Mouse (Mus musculus): ENCODE data around the gene Gm49391. TPM values are rescaled to one million over a fixed set of nuclear protein-coding genes. Genes with fewer than 3 reads are reported as not detected.
"Not testable (repeated sequence)": the region's sequence is repeated elsewhere in the genome, so short reads cannot be mapped to it uniquely, and the experiment has no call there.

Gene Gm49391
- 0.96 and 1.1 TPM in 2 replicates for polyA plus RNA-seq (2016; fragmentation: Nextera tagmentation; extraction: Ambion mirVana)

DNA sequence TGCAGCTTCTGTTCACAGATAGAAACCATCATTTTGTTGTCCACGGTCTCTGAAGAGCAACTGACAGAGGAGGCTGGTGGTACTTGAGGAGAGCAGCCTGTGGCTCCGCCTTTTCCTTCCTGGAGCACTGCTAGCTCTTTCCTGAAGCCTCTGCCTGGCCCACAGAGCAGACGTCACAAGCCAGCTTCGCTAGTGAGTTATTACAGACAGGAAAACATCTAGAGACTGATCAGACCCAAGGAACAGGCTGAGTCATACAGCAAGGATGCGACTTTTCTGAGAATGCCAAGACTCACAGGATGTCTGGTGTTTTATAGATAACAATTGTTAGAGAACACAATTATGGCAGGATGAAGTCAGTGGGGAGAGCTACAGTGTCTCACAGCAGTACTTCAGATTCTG, at the start of gene Gm49391, which contains the start of gene Ctla2a:
Gene Gm49391, minus strand, starts transcription at position 72 of the 402 bp plus-strand sequence.
Gene Ctla2a, minus strand, starts transcription at position 126 of the 402 bp plus-strand sequence.
- peaks cover 4% of the 10 kb centered on the region for H3K9me3 ChIP-seq
- no peak for ATAC-seq (ENCODE audit: low FRiP score)
- H3K4me3 ChIP-seq (replicated peaks) = no peak within 1 kb of the TSS
- no peak within 1 kb of the TSS for H3K9ac ChIP-seq
- 81% methylated on average over 5 of the region's 5 CpGs for WGBS
- H3K4me1 ChIP-seq = no peaks in the 10 kb centered on the region
- H3K27ac ChIP-seq = no peak within 1 kb of the TSS
- no peaks in the 10 kb centered on the region for H3K36me3 ChIP-seq (replicated peaks)
- no peak within 1 kb of the TSS for H3K4me2 ChIP-seq
- no peaks in the 10 kb centered on the region for H3K27me3 ChIP-seq

DNA sequence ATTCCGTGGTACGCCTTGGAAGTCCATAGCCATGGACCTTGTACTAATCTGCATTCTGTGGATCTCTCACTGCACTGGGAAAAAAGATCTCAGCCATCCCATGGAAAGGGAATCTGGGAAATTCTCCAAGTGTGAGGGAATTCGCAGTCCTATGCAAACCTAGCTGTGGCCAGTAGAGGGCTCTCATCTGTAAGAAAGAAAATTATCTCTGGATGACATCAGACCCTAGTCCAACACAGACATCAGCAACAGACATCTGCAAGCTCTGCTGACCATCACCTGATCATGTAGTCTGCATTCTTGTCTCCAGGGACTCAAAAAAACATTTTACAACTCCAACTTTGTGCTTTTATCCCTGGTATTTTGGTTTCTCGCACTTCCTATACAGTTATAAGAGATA, 35.9 kb upstream of the Gm49391 start:
- 72% methylated on average over 4 of the region's 4 CpGs for WGBS
- not testable (repeated sequence) for H3K27me3 ChIP-seq; H3K9ac ChIP-seq; H3K9me3 ChIP-seq; H3K27ac ChIP-seq; H3K36me3 ChIP-seq (replicated peaks); H3K4me3 ChIP-seq (replicated peaks); H3K4me1 ChIP-seq; ATAC-seq (ENCODE audit: low FRiP score); H3K4me2 ChIP-seq

DNA sequence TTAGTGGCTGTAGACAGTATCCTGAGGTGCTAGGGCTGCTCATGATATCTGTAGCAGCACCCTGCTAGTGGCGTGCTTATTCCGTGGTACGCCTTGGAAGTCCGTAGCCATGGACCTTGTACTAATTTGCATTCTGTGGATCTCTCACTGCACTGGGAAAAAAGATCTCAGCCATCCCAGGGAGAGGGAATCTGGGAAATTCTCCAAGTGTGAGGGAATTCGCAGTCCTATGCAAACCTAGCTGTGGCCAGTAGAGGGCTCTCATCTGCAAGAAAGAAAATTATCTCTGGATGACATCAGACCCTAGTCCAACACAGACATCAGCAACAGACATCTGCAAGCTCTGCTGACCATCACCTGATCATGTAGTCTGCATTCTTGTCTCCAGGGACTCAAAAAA, 27.6 kb upstream of the Gm49391 start:
- not testable (repeated sequence) for H3K27ac ChIP-seq; H3K27me3 ChIP-seq; H3K4me1 ChIP-seq; H3K9ac ChIP-seq; H3K4me3 ChIP-seq (replicated peaks); H3K36me3 ChIP-seq (replicated peaks); ATAC-seq (ENCODE audit: low FRiP score); H3K4me2 ChIP-seq
- peaks cover 26% of the 10 kb centered on the region; the same call in 1 of the 2 replicates for H3K9me3 ChIP-seq
- WGBS = 35% methylated on average over 5 of the region's 5 CpGs

DNA sequence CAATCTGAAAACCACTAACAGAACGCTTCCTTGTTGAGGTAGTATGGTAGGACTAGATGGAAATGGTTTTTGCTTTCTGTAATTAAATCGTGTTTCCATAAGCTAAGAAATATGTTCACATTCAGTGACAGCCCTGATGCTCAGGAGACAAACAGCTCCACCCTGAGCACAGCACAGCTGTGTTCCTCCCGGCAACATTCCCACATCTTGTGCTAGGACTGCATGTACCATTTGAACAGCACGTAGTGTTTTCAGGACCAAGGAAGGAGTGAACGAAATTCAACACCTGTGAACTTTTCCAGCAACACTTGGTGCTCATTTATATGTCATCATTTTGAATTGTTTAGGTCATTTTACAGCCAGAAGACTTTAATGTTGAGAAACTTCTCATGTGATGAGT, 25.3 kb upstream of the Gm49391 start:
- Histone ChIP-seq H3K4me3 (replicated peaks) (no peak overlapping the region), H3K9me3 (peaks cover 37% of the 10 kb centered on the region), H3K4me1 (no peaks in the 10 kb centered on the region), H3K4me2 (no peak overlapping the region), H3K36me3 (replicated peaks) (no peaks in the 10 kb centered on the region), H3K27me3 (no peaks in the 10 kb centered on the region), H3K27ac (no peak overlapping the region), H3K9ac (no peak overlapping the region)
- 72% methylated on average over 5 of the region's 5 CpGs for WGBS
- ATAC-seq (ENCODE audit: low FRiP score) = no peak

DNA sequence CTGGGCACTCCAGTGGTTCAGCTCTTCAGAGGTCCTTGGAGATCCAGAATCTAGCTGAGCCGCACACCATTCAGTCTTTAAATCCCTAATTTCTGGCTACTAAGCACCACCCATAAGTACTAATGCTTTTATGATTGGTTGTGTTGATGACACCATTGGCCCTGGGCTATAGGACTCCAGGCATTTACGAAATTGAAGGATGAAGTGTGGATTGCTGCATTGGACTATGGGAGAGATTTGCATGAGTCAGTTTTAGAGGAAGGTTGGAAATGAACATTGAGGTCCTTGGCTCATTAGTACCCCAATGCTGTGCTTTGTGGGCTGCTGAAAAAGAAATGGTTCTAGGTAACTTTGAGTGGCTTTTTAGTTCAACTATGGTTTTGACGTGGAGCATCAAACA, 5.5 kb upstream of the Gm49391 start, which contains the start of gene Tpbpa:
Gene Tpbpa, minus strand, starts transcription at position 101 of the 400 bp plus-strand sequence.
- not testable (repeated sequence) for ATAC-seq (ENCODE audit: low FRiP score); H3K4me1 ChIP-seq; H3K27me3 ChIP-seq; H3K27ac ChIP-seq; H3K4me3 ChIP-seq (replicated peaks); H3K4me2 ChIP-seq; H3K36me3 ChIP-seq (replicated peaks); H3K9ac ChIP-seq
- WGBS = 79% methylated on average over 3 of the region's 3 CpGs
- peaks cover 10% of the 10 kb centered on the region for H3K9me3 ChIP-seq

DNA sequence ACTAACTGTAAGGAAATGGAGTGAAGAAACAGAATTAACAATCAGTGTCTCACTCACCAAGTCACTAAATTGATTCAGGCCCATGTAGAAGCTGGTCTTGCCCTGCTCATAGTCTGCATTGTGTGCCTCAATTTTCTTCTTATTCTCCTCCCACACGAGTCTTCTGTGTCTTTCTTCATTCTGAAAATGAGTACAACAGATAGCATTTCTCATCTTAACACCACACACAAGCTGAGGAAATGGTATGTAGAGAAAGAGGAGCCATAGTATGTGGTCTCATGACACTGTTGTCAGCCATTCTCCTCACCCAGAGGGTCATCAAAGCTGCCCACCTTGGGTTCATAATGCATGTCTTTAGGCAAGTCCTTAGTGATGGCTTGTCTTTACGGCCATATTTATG, 881 bp downstream of the Gm49391 start, which contains the start of gene Gm49393:
Gene Gm49393, minus strand, starts transcription at position 101 of the 400 bp plus-strand sequence.
- H3K4me1 ChIP-seq; H3K36me3 ChIP-seq (replicated peaks); H3K27ac ChIP-seq; H3K9ac ChIP-seq; H3K4me3 ChIP-seq (replicated peaks); H3K4me2 ChIP-seq; H3K9me3 ChIP-seq; H3K27me3 ChIP-seq; ATAC-seq (ENCODE audit: low FRiP score): not testable (repeated sequence)
- 65% methylated on average over 2 of the region's 2 CpGs for WGBS

DNA sequence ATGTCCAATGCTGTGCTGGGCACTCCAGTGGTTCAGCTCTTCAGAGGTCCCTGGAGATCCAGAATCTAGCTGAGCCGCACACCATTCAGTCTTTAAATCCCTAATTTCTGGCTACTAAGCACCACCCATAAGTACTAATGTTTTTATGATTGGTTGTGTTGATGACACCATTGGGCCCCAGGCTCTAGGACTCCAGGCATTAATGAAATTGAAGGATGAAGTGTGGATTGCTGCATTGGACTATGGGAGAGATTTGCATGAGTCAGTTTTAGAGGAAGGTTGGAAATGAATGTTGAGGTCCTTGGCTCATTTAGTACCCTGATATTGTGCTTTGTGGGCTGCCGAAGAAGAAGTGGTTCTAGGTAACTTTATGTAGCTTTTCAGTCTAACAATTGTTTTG, 31.6 kb downstream of the Gm49391 start, which contains the start of gene Tpbpb:
Gene Tpbpb, minus strand, starts transcription at position 101 of the 400 bp plus-strand sequence.
- H3K36me3 ChIP-seq (replicated peaks); H3K4me1 ChIP-seq; H3K4me2 ChIP-seq; H3K9ac ChIP-seq; H3K9me3 ChIP-seq; H3K27ac ChIP-seq; ATAC-seq (ENCODE audit: low FRiP score); H3K27me3 ChIP-seq; H3K4me3 ChIP-seq (replicated peaks): not testable (repeated sequence)
- 81% methylated on average over 2 of the region's 2 CpGs for WGBS

DNA sequence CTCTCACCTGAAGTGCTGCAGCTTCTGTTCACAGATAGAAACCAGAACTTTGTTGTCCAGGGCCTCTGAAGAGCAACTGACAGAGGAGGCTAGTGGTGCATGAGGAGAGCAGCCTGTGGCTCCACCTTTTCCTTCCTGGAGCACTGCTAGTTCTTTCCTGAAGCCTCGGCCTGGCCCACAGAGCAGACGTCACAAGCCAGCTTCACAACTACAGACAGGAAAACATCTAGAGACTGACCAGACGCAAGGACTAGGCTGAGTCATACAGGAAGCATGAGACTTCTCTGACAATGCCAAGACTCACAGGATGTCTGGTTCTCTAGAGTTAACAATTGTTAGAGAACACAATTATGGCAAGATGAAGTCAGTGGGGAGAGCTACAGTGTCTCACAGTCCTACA, 39.0 kb downstream of the Gm49391 start, which contains the start of gene Ctla2b:
Gene Ctla2b, minus strand, starts transcription at position 120 of the 400 bp plus-strand sequence.
- 90% methylated on average over 3 of the region's 3 CpGs for WGBS
- H3K27ac ChIP-seq = no peak within 1 kb of the TSS
- H3K9me3 ChIP-seq = no peaks in the 10 kb centered on the region
- no peak within 1 kb of the TSS for H3K4me2 ChIP-seq
- no peak within 1 kb of the TSS for H3K4me3 ChIP-seq (replicated peaks)
- H3K27me3 ChIP-seq = no peaks in the 10 kb centered on the region
- no peak for ATAC-seq (ENCODE audit: low FRiP score)
- H3K36me3 ChIP-seq (replicated peaks) = no peaks in the 10 kb centered on the region
- H3K9ac ChIP-seq = no peak within 1 kb of the TSS
- no peaks in the 10 kb centered on the region for H3K4me1 ChIP-seq

DNA sequence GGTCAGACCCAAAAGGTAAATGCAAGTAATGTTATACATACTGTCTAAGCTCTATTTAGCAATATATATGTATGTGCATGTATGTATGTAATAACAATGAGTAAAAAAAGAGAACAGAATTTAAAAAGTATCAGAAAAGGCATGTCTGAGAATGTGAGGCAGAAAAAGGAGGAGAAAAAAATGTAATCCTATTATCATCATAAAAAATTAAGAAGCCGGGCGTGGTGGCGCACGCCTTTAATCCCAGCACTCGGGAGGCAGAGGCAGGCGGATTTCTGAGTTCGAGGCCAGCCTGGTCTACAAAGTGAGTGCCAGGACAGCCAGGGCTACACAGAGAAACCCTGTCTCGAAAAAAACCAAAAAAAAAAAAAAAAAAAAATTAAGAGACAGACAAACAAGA, 39.6 kb downstream of the Gm49391 start, which contains the start of gene Gm49392:
Gene Gm49392, minus strand, starts transcription at position 101 of the 400 bp plus-strand sequence.
- H3K4me3 ChIP-seq (replicated peaks); H3K4me2 ChIP-seq; H3K36me3 ChIP-seq (replicated peaks); H3K4me1 ChIP-seq; H3K27me3 ChIP-seq; H3K27ac ChIP-seq; H3K9ac ChIP-seq; ATAC-seq (ENCODE audit: low FRiP score); H3K9me3 ChIP-seq: not testable (repeated sequence)
- 90% methylated on average over 8 of the region's 8 CpGs for WGBS

DNA sequence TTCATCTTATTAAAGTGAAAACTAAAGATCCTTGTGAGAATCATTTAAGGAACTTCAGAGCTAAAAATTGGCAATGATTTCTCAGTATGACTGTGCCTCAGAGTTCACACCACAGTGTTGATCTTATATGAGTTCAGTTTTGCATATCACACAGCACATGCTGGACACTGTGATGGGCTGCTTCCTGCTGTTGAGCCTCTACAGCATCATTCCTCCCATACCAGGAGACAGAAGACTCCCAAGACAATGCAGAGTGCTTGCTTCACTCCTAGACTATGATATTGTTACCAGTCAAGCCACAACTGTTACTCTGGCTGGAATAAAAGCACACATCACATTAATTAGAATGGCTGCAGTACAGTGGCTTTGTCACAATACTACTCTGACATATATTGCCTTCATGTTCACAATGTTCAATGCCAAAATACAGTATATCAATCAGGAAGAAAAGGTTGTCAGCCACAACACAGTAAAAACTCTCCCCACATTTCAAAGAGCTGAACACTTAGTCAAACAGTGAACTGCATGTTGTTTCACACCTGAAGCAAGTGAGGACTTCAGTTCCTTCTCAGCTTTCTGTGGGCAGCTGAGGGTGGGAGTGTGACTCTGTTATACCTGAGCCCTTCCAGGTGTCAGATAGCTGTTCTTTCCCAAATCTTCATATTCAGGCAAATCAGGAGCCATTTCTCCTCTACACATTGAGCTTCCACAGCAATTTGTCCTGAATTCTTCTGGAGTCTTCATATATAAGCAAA, 40.8 kb downstream of the Gm49391 start:
- ATAC-seq (ENCODE audit: low FRiP score) = no peak
- Histone ChIP-seq H3K36me3 (replicated peaks) (no peaks in the 10 kb centered on the region), H3K9ac (no peak overlapping the region), H3K27ac (no peak overlapping the region), H3K27me3 (no peaks in the 10 kb centered on the region), H3K9me3 (no peaks in the 10 kb centered on the region), H3K4me3 (replicated peaks) (no peak overlapping the region), H3K4me1 (no peaks in the 10 kb centered on the region), H3K4me2 (no peak overlapping the region)

DNA sequence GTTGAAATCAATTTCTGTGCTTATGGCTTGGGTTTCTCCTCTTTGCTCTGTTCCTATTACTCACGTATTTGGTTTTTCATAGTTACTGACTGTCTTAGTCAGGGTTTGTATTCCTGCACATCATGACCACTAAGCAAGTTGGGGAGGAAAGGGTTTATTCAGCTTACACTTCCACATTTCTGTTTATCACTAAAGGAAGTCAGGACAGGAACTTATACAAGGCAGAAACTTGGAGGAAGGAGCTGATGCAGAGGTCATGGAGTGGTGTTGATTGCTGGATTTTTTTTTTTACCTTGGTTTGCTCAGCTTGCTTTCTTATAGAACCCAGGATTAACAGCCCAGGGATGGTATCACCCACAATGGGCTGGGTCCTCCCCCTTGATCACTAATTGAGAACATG, 44.1 kb downstream of the Gm49391 start:
- Histone ChIP-seq H3K27ac (no peak overlapping the region), H3K4me2 (no peak overlapping the region), H3K9me3 (no peaks in the 10 kb centered on the region), H3K4me1 (no peaks in the 10 kb centered on the region), H3K36me3 (replicated peaks) (no peaks in the 10 kb centered on the region), H3K9ac (no peak overlapping the region), H3K4me3 (replicated peaks) (no peak overlapping the region), H3K27me3 (no peaks in the 10 kb centered on the region)
- no peak for ATAC-seq (ENCODE audit: low FRiP score)
- WGBS = 100% methylated on average over 1 of the region's 1 CpGs

DNA sequence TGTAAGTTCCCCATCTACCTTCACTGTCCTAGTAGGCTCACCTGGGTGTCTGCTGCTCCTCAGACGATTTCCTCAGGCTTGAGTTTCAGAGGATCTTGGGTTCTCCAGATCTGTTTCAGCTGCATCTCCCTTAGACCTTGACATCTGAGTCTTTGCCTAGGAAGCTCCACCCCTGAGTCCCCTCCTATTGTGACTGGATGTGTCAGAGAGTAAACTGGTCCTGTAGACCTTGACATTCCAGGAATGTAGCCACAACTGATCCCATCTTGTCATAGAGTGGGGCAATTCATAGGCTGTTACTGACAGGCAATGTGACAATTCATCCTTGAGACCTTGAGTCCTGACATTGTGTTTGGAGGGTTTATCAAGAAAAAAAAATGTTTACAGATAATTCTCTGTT, 72.1 kb downstream of the Gm49391 start, which contains the start of gene 4930486L24Rik:
Gene 4930486L24Rik, minus strand, starts transcription at position 195 of the 400 bp plus-strand sequence.
- 50% methylated on average over 1 of the region's 1 CpGs for WGBS
- 0 out of 2 replicates have a peak, but pooled peaks cover 5% of the 10 kb centered on the region for H3K9me3 ChIP-seq
- H3K4me2 ChIP-seq = no peak within 1 kb of the TSS
- H3K4me1 ChIP-seq = no peaks in the 10 kb centered on the region
- H3K36me3 ChIP-seq (replicated peaks) = no peaks in the 10 kb centered on the region
- H3K4me3 ChIP-seq (replicated peaks) = no peak within 1 kb of the TSS
- no peaks in the 10 kb centered on the region for H3K27me3 ChIP-seq
- ATAC-seq (ENCODE audit: low FRiP score) = no peak
- H3K9ac ChIP-seq = no peak within 1 kb of the TSS
- H3K27ac ChIP-seq = no peak within 1 kb of the TSS

All from forebrain, embryonic 12.5 days (tissue).